Mouse (Mus musculus) liver, postnatal 0 days (tissue): ENCODE measurements around the gene Rab26.

Source experiments
- CTCF ChIP-seq: sonication (generic); IDR thresholded peaks from 2 replicates; pipeline ENCODE4 v1.5.1; 2016; ENCODE audit warnings: antibody characterized with exemption, low read depth
- EP300 ChIP-seq: IDR thresholded peaks from 2 replicates; pipeline ENCODE4 v1.6.1; 2016; ENCODE audit warnings: antibody characterized with exemption, low read depth, mild to moderate bottlenecking

GRCm38 (mm10) chr17:24478663-24479380 lies 55.2 kb downstream of the Rab26 start, which contains the start of gene Mlst8:
- TF ChIP-seq CTCF, result peak; percentile 97
- peak; percentile 75 for TF ChIP-seq EP300
